Mouse (Mus musculus): ENCODE results near the gene Spred2.

Spred2 gene

DNA sequence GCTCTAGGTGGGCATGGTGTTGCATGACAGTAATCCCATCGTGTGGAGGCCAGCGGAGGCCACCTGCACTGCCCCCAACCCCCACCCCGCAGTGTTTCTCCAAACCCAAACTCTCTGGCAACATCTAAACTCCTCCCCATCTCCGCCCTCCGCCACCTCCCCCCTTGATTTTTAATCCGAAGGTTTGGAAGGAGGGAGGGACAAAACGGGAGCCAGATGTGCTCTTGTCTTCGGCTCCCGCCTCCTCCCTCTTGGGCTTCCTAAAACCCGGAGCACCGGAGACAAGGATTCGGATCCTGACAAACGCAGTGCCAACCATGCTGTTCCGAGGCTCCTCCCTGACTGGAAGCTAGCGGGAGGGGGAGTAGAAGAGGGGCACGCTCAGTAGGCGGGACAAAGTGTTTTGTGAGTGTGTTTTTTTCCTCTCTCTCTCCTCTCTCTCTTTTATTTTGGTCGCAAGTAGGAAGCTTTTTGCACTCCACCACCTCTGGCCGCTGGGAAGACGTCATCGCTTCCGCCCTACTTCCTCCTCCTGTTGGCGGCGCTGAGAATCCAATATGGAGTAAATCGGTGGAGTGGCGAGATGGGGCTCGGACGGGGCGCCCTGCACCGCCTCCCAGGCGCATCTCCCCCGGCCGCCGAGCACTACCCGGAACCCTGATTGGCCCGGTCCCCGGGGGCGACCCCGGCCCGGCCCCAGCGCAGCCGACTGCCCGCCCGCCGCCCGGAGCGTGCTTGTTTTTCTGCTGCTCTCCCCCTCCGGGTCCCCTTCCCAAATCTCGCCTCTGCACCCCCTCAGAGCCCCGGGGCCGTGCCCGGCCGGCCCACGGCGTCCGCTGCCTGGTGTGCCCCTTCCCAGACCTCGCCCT, at the start of gene Spred2:
Gene Spred2, plus strand, starts transcription at position 488 of the 869 bp plus-strand sequence.
- in situ Hi-C loops (cut with MboI, MseI) = loop anchor here (5.0 to 10.0 kb wide), 3 partner anchors 53 to 621 kb away; partner anchors contain the start of genes Sertad2 (in 1 of the 2) and Slc1a4 (in 1 of the 2)

GRCm38 (mm10) chr11:19875551-19875950, 48.6 kb upstream of the Spred2 start:
- in situ Hi-C loops (cut with MboI, MseI) = no loop called here

DNA sequence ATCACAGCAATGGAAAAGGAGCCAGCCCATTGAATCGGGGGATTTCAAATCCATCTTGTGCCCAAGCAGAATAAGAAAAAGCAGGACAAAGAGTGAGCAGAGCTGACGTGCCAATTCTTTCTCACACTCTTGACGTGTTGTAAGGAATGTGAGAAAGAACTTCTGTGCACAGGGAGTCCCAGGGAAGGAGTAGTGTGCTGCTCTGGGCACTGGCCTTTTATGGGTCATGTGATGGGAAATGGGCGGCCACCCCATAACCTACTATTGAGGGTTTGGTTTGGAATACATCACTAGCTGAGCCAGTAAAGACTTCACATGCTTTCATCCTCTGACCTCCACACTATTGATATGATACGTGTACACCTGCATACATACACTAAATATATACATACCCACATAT, 48.2 kb upstream of the Spred2 start:
- in situ Hi-C loops (cut with MboI, MseI) = no loop called here

DNA sequence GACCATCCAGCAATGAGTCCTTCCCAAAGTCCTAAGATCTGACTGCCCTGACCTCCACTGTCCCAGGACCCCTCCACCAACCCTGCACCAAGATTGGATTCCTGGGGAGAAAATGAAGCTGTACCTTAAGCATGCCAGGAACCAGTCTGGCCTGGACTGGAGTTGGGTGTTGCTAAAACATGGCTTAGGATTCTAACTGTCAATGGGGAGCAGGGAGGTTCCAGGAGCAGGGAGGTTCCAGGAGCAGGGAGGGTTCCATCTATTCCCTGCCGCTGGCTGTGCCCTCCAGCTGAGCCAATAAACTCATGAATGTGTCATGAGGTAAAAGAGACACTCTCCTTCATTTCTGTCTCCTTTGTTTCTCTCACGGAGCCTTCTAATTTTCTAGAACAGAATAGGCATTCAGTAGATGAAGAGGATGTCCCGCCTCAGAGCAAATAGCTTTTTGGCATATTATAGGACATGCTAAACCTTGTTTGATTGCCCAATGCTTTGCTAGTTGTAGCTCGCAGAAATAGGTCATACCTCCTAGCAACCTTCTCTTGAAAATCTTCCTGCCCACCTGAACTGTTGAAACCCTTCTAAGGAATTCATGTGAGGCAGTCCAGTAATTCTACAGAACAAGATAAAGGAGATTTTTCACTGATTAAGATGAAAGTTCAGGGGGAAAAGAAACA, 46.8 kb upstream of the Spred2 start:
- in situ Hi-C loops (cut with MboI, MseI) = no loop called here

DNA sequence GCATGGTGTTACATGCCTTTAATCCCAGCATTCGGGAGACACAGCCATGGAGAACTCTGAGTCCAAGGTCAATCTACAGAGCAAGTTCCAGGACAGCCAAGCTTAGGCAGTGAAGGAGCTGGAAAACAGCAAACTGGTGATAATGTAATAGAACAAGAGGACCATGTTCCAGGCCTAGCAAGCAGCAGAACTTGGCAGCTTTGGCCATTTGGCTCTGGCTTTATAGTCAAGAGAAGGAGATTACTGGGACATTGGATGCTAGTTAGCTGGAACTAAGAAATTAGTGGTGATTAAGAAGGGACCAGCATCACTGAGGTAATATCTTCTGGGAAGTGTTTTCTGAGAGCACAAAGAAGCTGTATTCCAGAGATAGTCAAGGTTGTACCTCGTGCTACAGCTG, 42.8 kb upstream of the Spred2 start:
- in situ Hi-C loops (cut with MboI, MseI) = no loop called here

- in situ Hi-C loops (cut with MboI, MseI) = no loop called here
Measured at GRCm38 (mm10) chr11:19890700-19891406, 33.3 kb upstream of the Spred2 start.

DNA sequence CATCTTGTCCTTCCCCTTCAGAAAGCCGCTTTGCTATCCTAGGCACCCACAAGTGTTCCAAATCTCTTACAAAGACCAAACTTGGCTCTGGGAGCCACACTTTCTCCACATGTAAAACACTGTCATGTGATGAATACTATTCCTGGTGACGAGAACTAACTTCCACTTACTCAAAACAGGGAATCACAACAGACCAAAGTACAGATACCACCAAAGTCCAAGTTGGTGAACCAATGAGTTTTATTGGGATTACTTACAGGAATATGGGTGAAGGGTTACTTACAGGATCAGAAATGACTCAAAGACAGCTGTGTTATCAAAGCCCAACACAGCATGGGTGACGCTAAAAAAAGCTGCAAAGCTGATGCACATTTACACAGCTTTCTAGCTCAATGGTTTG, 30.9 kb upstream of the Spred2 start:
- in situ Hi-C loops (cut with MboI, MseI) = no loop called here

DNA sequence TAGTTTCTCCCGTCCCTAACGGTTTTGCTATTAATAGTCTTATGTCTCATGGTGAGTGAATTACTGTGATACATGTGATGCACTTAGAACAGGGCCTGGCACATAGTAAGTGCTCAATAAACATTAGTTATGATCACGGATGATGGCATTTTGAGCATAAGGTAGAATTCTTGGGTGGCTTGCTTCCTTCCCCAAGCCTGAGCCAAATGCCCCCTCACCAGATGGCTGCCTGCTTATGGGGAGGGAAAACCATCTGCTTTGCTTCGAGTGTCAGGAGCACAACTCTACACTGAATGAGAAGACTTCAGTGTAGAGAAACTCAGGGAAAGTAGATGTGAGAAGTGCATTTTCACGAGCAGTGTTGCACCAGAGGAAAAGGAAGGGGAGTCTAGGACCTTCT, 24.6 kb upstream of the Spred2 start:
- in situ Hi-C loops (cut with MboI, MseI) = loop anchor here (5.0 kb wide), 2 partner anchors 42 to 57 kb away; no protein-coding TSS in a partner anchor

GRCm38 (mm10) chr11:19900712-19901111, 23.5 kb upstream of the Spred2 start:
- in situ Hi-C loops (cut with MboI, MseI) = loop anchor here (5.0 kb wide), 2 partner anchors 43 to 58 kb away; no protein-coding TSS in a partner anchor

DNA sequence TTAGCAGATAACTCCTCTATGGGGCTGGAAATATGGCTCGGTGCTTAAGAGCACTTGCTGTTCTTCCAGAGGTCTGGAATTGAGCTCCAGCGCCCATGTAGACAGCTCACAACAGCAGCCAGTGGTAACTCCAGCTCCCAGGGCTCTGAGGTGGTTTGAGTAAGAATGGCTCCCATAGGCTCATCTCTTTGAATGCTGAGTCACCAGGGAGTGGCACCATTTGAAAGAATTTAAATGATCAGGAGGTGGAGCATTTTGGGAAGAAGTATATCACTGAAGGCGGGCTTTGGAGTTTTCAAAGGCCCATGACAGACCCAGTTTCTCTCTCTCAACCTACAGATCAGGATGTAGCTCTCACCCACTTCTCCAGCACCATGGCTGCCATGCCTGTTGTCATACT, 13.0 kb upstream of the Spred2 start:
- in situ Hi-C loops (cut with MboI, MseI) = no loop called here

- in situ Hi-C loops (cut with MboI, MseI) = no loop called here
Measured at GRCm38 (mm10) chr11:19912179-19912578, 12.0 kb upstream of the Spred2 start.

DNA sequence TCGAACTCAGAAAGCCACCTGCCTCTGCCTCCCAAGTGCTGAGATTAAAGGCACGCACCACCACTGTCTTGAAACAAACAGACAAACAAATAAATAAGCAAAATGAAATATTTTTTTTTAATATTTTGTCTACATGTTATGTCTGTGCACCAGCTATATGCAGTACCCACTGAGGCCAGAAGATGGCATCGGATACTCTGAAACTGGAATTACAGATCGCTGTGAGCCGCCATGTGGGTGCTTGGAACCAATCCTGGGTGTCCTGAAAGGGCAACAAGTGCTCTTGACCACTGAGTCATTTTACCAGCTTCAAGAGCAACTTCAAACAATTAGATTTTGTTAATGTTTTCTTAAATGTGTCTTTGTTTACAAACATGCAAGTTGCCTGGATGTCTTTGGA, 11.5 kb upstream of the Spred2 start:
- in situ Hi-C loops (cut with MboI, MseI) = no loop called here

DNA sequence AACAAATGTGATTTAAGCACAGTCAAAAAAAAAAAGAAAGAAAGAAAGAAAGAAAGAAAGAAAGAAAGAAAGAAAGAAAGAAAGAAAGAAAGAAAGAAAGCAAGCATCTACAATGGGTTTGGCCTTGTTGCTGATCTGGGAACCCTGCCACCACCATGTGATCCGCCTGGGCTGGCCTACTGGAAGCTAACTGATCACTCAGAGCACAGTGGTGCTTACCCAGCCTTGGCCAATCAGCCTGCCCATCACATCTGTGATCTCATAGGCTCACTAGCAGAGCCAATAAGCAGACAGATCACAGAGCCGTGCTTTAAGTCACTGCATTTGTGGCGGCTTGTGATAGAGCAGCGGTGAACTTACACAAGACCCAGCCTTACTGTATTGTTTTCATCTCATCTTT, 10.4 kb upstream of the Spred2 start:
- in situ Hi-C loops (cut with MboI, MseI) = no loop called here

DNA sequence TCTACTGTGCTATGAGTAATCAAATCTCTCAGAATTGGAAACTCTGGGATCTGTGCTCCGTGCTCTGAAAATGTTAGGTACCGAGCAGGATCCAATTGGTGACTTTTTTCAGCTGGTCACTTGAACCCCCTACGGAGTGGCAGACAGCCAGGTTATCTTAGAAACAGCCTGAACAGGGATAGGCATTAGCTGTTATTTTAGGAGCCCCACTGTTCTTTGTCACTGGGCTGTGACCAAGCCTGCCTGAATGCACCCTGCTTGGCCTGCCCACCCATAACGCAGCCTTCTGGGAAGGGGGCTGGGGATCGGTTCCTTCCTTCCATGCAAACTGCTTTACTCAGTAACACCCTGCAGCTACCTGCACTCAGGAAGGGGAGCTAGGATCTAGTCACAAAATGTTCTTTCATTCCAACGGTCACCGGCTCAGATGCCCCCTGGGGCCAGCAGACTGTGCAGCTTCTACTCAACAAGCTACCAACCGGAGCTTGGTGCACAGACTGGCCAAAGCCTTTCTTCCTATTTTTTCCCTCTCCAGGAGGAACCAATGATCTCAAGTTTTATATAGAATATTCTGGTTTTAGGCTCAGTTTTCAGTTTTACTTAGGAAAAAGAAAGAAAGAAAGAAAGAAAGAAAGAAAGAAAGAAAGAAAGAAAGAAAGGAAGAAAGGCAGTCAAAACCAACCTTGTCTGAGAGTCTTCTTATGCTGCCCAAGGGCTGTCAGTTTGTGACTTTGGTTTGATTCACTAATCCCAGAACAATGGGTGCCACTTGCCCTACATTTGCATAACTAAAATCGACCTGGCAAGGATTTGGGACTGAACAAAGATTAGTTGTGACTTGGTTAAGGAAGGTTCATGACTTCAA, 6.6 kb upstream of the Spred2 start:
- in situ Hi-C loops (cut with MboI, MseI) = loop anchor here (5.0 kb wide), 2 partner anchors 85 to 115 kb away; no protein-coding TSS in a partner anchor

DNA sequence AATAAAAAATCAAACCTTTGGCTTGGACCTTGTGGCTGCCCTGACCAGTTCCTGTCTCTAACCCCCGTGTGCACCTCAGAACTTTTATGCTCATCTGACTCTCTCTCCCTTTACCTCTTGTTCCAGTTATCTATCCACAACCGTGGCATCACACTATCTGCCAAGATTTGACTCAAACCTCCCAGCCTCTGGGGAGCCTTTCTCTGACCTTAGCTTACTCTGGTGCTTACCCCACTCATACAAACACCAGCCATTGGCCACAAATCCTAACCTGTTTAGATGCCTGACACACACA, 6.0 kb upstream of the Spred2 start:
- in situ Hi-C loops (cut with MboI, MseI) = loop anchor here (5.0 kb wide), 2 partner anchors 86 to 114 kb away; no protein-coding TSS in a partner anchor

- in situ Hi-C loops (cut with MboI, MseI) = loop anchor here (5.0 kb wide), 2 partner anchors 87 to 113 kb away; no protein-coding TSS in a partner anchor
Measured at GRCm38 (mm10) chr11:19919460-19919784, 4.8 kb upstream of the Spred2 start.

DNA sequence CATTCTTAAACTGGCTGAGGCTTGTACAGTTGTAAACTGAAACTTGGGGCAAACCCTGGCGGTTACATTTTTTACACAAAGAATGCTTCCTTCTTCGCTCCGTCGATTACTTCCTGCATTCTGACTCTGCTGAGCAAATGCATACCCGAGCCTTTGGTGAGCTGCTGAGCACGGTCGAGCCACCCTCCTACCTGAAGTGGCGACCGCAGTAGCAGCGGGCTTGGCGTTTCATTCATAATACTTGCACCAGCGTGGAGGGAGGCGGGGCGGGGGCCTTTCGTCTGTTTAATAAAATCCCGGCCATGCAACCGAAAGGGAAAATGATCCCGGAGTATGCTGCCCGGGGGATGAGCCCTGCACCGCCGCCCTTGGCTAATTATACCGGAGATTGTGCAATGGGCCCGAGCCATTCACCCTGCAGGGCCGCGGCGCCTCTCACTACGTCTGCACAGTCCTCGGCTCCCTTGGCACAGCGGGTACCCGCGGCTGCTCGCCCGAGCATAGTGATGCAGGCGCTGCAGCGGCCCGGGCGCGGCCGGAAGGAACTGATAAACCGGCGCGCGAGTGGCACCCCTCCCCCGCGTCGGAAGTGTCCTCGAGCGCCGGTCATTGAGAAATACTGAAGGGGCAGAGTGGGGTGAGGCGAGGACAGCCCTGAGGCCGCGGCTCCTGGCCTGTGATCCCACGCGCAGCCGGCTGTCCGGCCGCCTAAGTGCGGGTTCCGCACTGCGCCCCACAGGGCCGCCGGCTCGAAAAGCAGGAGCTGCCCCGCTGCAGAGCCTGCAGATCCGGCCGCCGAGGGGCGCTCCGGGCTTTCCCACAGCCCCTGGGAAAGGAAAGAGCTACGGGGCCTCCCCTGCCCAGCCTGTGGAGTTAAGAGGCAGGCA, 4.1 kb upstream of the Spred2 start:
- in situ Hi-C loops (cut with MboI, MseI) = loop anchor here (5.0 to 10.0 kb wide), 5 partner anchors 57 to 625 kb away; partner anchors contain the start of genes Sertad2 (in 1 of the 2) and Slc1a4 (in 1 of the 2)

DNA sequence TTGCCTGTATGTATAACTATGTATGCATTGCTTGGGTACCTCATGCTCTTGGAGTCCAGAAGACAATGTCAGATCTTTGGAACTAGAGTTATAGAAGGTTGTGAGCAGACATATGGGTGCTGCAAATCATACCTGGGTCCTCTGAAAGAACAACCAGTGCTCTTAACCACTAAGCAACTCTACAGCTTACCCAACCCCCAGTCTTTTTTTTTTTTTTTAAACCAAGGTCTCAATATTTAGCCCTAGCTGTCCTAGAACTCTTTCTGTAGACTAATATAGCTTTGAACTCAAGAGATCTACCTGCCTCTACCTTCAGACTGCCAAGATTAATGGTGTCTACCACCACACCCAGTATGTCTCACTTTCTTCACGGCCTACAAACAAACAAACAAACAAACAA, 2.5 kb upstream of the Spred2 start:
- in situ Hi-C loops (cut with MboI, MseI) = loop anchor here (5.0 to 10.0 kb wide), 3 partner anchors 56 to 623 kb away; partner anchors contain the start of genes Sertad2 (in 1 of the 2) and Slc1a4 (in 1 of the 2)

DNA sequence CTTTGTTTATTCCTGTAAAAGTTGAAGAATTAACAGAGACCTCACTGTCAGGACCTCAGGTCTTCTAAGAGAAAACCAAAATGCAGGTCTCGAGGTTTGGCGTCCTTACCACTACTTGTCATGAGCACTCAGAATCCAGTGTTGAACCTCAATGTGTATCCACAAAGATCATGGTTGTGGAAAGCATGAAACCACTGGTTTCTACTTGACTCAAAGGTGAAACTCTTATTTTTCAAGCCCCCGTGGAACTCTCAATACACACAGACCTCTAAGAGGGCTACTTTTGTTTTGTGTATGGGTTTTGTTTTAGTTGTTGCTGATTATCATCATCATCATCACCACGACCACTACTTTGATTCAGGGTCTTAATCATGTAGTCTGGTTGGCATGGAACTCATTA, 2.0 kb upstream of the Spred2 start:
- in situ Hi-C loops (cut with MboI, MseI) = loop anchor here (5.0 to 10.0 kb wide), 3 partner anchors 55 to 623 kb away; partner anchors contain the start of genes Sertad2 (in 1 of the 2) and Slc1a4 (in 1 of the 2)

- in situ Hi-C loops (cut with MboI, MseI) = loop anchor here (5.0 to 10.0 kb wide), 3 partner anchors 53 to 620 kb away; partner anchors contain the start of genes Sertad2 (in 1 of the 2) and Slc1a4 (in 1 of the 2)
Measured at GRCm38 (mm10) chr11:19924757-19925148, 578 bp downstream of the Spred2 start.

Measured in T-helper 17 cell (primary cell).